Mouse (Mus musculus): ENCODE measurements at regions not wholly inside any gene's neighbourhood (a gene's known extent, or its start where the extent isn't known, plus 50 kb on each side); places are given as distances from the start of the nearest gene placed in this dataset.

GRCm38 (mm10) chr15:22280919-22281318 lies 267.9 kb upstream of the Cdh18 start:
- no peak for TF ChIP-seq CTCF (conservative IDR thresholded peaks at IDR 0.05; ENCODE audit: low read length)
- no peak for TF ChIP-seq NANOG (IDR thresholded peaks at IDR 0.05; ENCODE audit: borderline replicate concordance, low read length)
- TF ChIP-seq POU5F1 (IDR thresholded peaks at IDR 0.05; ENCODE audit: borderline replicate concordance, low read length), result no peak

Data from E14TG2a.4 (cell line).